Mouse (Mus musculus) spleen, adult 18-20 months (tissue): ENCODE results near the gene Ttll4.

ENCODE experiments used
- DNase-seq, 2 experiments: peaks; one replicate each; pipeline ENCODE4 v3.0.0; 2022; ENCODE audit warnings: mixed read lengths in 2 of 2

The Ttll4 gene

DNA sequence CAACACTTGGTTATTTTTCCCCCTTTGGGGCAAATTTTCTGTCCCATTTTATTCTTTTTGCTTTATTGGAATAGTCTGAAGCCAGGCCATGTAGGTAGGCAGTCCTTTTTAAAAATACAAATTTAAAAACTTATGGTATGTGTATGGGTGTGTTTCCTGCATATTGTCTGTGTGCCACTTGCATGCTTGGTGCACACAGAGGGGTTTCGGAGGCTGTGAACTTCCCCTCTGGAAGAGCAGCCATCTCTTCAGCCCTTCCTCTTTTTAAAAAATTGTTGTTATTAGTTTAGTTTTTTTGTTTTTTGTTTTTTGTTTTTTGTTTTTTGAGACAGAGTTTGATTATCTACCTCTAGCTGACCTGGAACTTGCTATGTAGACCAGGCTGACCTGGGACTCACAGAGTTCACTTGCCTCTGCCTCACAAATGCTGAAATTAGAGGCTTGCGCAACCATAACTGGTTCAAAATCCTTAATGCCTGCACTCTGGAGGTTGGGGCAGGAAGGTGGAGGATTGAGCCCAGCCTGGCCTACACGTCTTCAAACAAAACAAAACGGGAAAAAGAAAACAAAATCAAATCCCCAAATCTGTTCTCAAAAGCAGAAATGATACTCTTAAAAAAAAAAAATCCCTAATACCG, 51.0 kb downstream of the Ttll4 start:
- DNase-seq = no peak

- peak; percentile 32 to 46 for DNase-seq
Measured at GRCm38 (mm10) chr1:74713099-74713858, 51.7 kb downstream of the Ttll4 start, which contains the start of gene Cyp27a1. Gene Cyp27a1, plus strand, starts transcription at chr1:74713574.

DNA sequence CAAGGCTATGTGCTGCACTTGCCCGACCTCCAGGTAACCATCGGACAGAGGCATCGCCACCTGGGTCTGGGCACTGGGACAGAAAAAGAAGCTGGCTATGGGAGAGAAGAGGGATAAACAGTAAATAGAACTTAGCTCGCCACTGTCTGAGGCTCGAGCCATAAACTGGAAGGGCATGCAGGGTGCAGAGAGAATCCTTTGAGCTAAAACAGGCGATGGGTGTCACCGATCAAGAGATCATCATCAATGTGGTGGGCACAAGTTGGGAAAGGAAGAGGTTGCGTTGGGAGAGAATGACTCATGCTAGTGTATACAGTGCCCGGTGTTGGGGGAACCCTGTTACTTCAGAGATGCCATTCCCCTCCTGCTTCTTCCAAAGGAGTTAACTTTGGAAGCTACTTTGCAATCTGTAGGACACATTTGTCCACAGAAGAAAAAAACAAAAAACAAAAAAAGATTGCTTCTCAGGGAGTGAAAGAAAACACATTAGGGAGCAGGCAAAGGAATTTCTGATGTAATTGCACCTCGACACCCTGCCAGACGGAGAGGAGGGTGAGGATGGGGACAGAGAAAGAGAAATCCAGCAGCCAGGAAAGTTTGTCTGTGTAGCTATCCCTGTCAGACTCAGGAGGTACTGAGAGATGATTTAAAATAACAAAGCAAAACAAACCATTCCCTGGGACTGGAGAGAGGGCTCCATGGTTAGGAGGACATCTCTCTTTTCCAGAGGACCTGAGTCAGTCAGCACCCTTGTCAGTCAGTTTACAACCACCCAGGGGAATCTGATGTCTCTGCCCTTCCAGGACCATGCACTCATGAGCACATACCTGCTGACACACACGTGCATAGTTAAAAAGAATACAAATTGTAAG, 52.5 kb downstream of the Ttll4 start:
- DNase-seq = no peak

DNA sequence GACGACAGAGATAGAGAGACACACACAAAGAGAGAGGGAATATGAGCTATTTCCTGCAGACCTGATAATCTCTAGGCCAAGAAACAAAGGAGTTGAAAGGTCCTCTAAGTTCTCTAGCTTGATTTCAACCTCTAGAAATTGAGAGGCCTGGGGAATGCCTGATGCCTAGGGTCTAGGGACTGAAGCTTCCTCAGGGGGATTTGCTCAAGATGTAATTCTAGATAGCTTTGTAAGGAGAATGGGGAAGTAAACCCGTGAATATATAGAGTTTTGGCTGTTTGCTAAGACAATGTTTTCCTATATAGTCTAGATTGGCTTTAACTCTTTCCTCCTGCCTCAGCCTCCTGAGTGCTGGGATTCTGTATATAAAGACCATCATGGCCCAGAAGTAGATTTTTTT, 53.4 kb downstream of the Ttll4 start:
- no peak for DNase-seq

GRCm38 (mm10) chr1:74715468-74715867, 53.9 kb downstream of the Ttll4 start:
- DNase-seq = no peak

GRCm38 (mm10) chr1:74715886-74716285, 54.3 kb downstream of the Ttll4 start:
- DNase-seq = no peak

GRCm38 (mm10) chr1:74718113-74718512, 56.6 kb downstream of the Ttll4 start:
- DNase-seq = no peak

DNA sequence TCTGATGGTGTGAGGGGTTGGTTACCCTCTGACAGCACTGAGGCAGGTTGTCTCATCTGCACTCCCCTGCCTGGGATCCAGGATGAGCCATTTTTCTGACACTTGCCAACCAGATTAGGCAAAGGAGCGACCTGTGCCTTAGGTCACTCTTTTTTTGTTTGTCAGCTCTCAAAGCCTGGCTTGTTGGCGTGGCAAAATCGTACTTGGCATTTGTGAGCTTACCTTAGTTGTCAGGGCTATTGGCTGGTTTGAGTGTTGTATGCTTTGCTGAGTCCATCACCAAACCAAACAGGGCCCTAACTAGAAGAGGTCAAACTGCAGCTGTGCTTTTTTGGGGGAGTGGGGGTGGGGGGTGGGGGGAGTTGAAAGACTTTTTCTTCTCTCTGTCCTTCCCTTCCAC, 57.7 kb downstream of the Ttll4 start:
- DNase-seq = no peak

DNA sequence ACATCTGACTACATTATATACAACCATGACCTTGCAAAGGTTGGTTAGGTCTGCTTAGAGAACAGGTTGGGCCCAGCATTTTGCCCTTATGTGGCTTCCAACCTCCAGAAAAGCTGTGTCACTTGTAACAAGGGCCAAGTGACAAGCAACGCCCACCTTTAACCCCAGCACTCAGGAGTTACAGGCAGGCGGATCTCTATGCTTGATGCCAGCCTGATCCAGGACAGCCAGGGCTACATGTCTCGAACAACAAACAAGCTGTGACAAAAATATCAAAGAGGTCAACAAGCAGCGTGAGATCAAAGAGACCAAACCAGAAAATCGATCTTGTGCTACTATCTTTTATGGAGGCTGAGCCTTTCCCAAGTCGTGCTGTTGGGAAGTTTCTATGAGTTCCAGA, 60.1 kb downstream of the Ttll4 start:
- no peak for DNase-seq

- no peak for DNase-seq
Measured at GRCm38 (mm10) chr1:74723748-74724147, 62.2 kb downstream of the Ttll4 start.

DNA sequence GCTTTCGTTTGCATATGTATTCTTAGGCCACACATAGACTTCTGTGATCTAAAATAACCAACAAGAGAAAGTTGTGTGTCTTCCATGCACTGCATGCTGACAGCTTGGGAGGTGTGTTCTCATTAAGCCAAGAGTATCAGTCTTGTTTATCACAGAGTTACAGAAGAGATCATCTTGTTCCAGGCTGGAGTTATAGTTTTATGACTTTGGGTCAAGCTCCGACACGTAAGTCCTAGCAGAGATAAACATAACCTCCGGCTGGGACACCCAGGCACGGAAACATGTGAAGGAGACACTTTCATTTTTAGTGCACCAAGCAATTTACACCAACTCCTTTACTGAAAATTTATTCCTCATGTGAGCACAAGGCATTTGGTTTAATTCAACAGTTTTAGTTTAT, 64.6 kb downstream of the Ttll4 start:
- no peak for DNase-seq

DNA sequence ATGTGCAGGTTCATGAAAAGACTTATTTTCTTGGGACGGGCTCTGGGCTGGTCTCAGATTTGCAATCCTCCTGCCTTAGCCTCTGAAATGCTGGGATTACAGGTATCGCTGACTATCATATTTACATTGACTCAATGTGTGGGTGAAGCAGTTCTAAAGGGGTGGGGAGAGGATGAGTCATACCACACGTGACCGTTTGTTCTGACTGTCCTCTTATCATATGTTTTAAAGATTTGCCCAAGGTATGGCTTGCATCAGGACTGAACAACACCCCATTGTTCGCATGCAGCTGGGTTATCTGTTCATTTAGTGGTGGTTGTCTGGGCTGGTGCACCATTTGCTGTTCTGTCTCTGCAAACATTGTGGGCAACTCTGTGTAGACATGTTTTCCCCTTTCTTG, 65.1 kb downstream of the Ttll4 start:
- DNase-seq = no peak

- no peak for DNase-seq
Measured at GRCm38 (mm10) chr1:74728446-74728845, 66.9 kb downstream of the Ttll4 start.

- no peak for DNase-seq
Measured at GRCm38 (mm10) chr1:74736977-74737376, 75.4 kb downstream of the Ttll4 start.

DNA sequence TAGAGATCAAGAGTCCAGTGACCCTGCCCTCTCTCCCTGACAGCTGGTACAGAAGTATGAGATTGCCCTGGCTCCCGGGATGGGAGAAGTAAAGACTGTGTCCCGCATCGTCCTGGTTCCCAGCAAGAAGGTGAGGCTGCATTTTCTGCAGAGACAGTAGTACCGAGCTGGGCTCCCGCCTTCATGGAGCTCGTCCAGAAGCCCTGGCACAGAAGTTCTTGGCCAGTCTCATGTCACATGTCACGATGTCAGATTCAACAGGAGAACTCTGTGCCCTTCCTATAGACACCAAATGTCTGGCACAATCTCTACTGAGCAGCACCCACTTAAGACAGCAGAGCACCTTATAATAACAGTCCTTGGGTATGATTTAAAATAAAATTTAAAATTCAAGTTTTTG, 76.0 kb downstream of the Ttll4 start:
- DNase-seq = no peak

DNA sequence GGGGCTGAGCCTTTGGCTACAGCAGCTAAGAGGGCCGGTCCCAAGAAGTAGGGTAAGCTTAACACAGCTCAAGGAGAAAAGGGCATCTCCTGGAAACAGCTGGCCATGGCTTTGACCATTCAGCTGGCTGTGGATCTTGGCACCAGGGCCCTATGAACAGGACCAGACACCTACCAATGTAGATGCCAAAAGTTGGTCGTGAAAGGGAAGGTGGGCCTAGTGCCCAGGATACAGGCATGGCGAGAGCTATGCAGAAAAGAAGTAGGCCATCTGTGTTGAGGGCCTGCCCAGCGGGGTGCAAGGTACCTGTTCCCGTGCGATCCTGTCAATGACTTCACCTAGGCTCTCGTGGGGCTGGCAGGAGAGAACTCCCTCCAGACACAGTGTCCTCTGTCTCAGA, 79.3 kb downstream of the Ttll4 start:
- no peak for DNase-seq

DNA sequence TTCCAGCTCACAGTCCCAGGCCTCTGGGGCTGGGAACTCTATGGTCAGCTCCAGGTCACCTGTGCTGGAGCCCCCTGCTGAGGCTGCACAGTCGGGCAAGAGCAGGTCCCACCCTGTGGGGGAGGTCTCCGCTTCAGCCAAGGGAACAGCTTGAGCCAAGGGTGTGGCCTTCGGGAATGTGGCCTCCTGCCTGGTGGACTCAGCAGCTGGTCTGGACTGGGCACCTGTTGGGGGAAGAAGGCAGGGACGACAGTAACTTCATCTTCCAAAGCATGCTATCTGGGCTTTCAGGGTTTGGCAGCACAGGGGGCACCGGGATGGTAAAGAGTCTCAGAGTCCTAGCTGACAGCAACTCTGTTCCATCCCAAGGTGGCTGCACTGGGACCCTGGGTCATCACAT, 85.8 kb downstream of the Ttll4 start:
- no peak for DNase-seq

DNA sequence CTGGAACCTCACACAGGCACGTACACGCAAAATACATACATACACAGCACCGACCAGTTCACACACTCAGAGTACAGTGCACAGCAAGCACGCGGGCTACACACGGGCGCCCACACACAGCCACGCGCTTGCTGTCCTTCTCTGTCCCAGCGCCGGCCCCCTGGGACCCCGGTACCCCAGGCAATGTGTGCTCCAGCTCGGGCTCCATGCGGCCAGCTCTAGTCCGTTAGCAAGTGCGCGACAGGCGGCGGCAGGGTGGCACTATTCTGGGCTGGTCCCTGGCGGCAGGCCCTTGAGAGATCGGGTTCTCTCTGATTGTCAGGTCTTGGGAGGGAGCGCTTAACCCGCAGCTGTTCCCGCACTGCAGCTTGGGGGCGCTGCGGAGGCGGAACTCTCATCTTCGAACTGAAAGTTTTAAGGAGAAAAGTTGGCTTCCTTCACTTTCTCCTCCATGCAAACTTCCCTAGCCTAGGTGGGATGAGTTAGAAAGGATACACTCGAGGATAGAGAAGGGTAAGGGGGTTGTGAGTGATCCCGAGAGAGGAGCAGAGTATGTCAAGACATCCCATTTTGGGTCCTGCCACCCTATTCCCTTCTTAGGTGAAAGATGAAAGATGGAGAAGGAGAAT, 87.2 kb downstream of the Ttll4 start, which contains the start of gene Prkag3:
Prkag3 (minus strand) TSS at position 579 of the 629 bp plus-strand sequence.
- DNase-seq = peak; percentile 17 to 65

- no peak for DNase-seq
Measured at GRCm38 (mm10) chr1:74749301-74749700, 87.8 kb downstream of the Ttll4 start.

- no peak for DNase-seq
Measured at GRCm38 (mm10) chr1:74750683-74751082, 89.1 kb downstream of the Ttll4 start.

DNA sequence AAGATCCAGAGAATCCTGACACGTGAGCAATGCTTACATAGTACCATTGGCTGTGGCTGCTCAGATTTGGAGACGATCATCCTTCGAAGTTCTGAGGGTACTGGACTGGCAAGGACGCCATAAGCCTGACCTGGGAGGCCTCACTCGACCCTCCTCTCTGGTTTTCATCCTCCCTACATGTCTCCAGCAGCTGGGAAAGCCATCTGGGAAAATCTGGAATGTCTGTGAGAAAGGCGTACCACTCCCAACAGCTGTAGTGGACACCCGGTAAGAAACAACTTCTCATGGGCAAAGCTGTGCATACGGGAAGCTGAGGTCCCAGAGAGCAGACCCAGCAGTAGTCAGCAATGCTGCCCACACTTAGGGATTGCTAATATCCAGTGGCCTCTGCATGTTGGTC, 90.6 kb downstream of the Ttll4 start:
- DNase-seq = no peak

- DNase-seq = no peak
Measured at GRCm38 (mm10) chr1:74752833-74753232, 91.3 kb downstream of the Ttll4 start.
